Mouse (Mus musculus) liver, embryonic 14.5 days (tissue): Measurements from ENCODE around the gene Ccne1. TPM values are rescaled to one million over a fixed set of nuclear protein-coding genes. Genes with fewer than 3 reads are reported as not detected.

Experiments used
- ATAC-seq: fragments of 200-750 bp; cut with Nextera tagmentation; 2 replicates; pipeline ENCODE4 v1.8.0; 2017; ENCODE audit warnings: moderate number of reproducible peaks, mild to moderate bottlenecking, moderate library complexity; ENCODE audit not compliant: insufficient read depth
- DNase-seq, 3 experiments: peaks; one replicate each; pipeline ENCODE4 v3.0.0-alpha.2; 2012 to 2013; ENCODE audit warnings: low read depth in 3 of 3, low spot score in 3 of 3
- H3K27ac ChIP-seq: fragments of 300-500 bp; sonication (generic); 2 replicates; pipeline ENCODE4 v1.5.1; 2014; ENCODE audit warnings: moderate library complexity, mild to moderate bottlenecking, control low read depth, inconsistent platforms
- H3K27me3 ChIP-seq: fragments of 300-500 bp; sonication (generic); 2 replicates; pipeline ENCODE4 v1.6.1; 2014; ENCODE audit warnings: mild to moderate bottlenecking, low read length, moderate library complexity; ENCODE audit not compliant: control insufficient read depth, insufficient read depth
- H3K36me3 ChIP-seq: fragments of 300-500 bp; sonication (generic); replicated peaks from 2 replicates; pipeline ENCODE4 v1.6.1; 2014; ENCODE audit warnings: low read depth; ENCODE audit not compliant: control insufficient read depth, insufficient read depth
- H3K4me1 ChIP-seq, 2 experiments: fragments of 200-500 bp in 1 of 2; fragments of 300-500 bp in 1 of 2; sonication (generic) in 1 of 2; replicated peaks; 2 replicates each; pipeline ENCODE4 v1.6.1; 2012 to 2014; ENCODE audit warnings: antibody characterized with exemption in 1 of 2, inconsistent platforms in 1 of 2, low read length in 1 of 2; ENCODE audit not compliant: control insufficient read depth in 2 of 2, insufficient read depth in 2 of 2
- H3K4me2 ChIP-seq: fragments of 300-500 bp; sonication (generic); 2 replicates; pipeline ENCODE4 v1.6.1; 2014; ENCODE audit warnings: low read depth, mild to moderate bottlenecking, control low read depth, moderate library complexity
- H3K4me3 ChIP-seq, 2 experiments: fragments of 200-500 bp in 1 of 2; fragments of 300-500 bp in 1 of 2; sonication (generic) in 1 of 2; 2 replicates each; pipeline ENCODE4 v1.5.1; 2012 to 2014; ENCODE audit warnings: low read depth in 2 of 2, low read length in 2 of 2, mild to moderate bottlenecking in 2 of 2, control low read depth in 1 of 2, inconsistent platforms in 1 of 2, moderate library complexity in 1 of 2; ENCODE audit not compliant: insufficient read depth in 1 of 2
- H3K9ac ChIP-seq: fragments of 300-500 bp; sonication (generic); replicated peaks from 2 replicates; pipeline ENCODE4 v1.6.1; 2014; ENCODE audit warnings: mild to moderate bottlenecking, control low read depth, moderate library complexity
- H3K9me3 ChIP-seq: fragments of 300-500 bp; sonication (generic); 2 replicates; pipeline ENCODE4 v1.6.1; 2016; ENCODE audit warnings: low read length, mixed read lengths; ENCODE audit not compliant: control insufficient read depth
- CTCF ChIP-seq: IDR thresholded peaks from 2 replicates; pipeline ENCODE4 v1.5.1; 2016; ENCODE audit warnings: antibody characterized with exemption, low read depth, control low read depth
- EP300 ChIP-seq: IDR thresholded peaks from 2 replicates; pipeline ENCODE4 v1.6.1; 2016; ENCODE audit warnings: antibody characterized with exemption, low read depth
- WGBS: fragments of 180-500 bp; shearing (Covaris S2); extraction: QIAGEN DNeasy Blood & Tissue Kit; methylation state at CpG from one replicate; pipeline ENCODE4 v1.1.7; 2014; ENCODE audit not compliant: insufficient replicate concordance; 5-methylcytosine and 5-hydroxymethylcytosine counted together
- polyA plus RNA-seq, 2 experiments: library from polyadenylated mRNA; depleted of rRNA in 1 of 2; stranded (reverse) in 1 of 2; unstranded in 1 of 2; fragments of >200 nt; fragmentation: Nextera tagmentation in 1 of 2; extraction: Ambion mirVana in 1 of 2; gene quantifications; 2 replicates each; pipeline versions ENCODE4 v1.2.1 to v1.2.3; 2012 to 2014

The Ccne1 gene
- polyA plus RNA-seq, 2 experiments: 71.1 to 87.8 TPM

GRCm38 (mm10) chr7:38112451-38112850 lies 5.1 kb upstream of the Ccne1 start:
- ATAC-seq (no peak), DNase-seq (no peak)
- H3K9ac ChIP-seq: no peak overlapping the region
- 76% methylated on average over 9 of the region's 9 CpGs for WGBS
- H3K36me3 ChIP-seq: no peaks in the 10 kb centered on the region
- H3K4me2 ChIP-seq: no peak overlapping the region
- H3K27ac ChIP-seq: no peak overlapping the region
- no peaks in the 10 kb centered on the region for H3K9me3 ChIP-seq
- TF ChIP-seq EP300: no peak
- no peak for TF ChIP-seq CTCF
- H3K4me3 ChIP-seq: no peak overlapping the region
- no peaks in the 10 kb centered on the region for H3K27me3 ChIP-seq
- peaks cover 0 to 10% of the 10 kb centered on the region in 2 experiments; a peak in 3 of 4 replicates for H3K4me1 ChIP-seq

- Histone ChIP-seq H3K4me1 (peaks cover 0 to 10% of the 10 kb centered on the region in 2 experiments; a peak in 3 of 4 replicates), H3K27me3 (no peaks in the 10 kb centered on the region), H3K4me2 (no peak overlapping the region), H3K4me3 (no peak overlapping the region), H3K27ac (no peak overlapping the region), H3K9me3 (no peaks in the 10 kb centered on the region), H3K36me3 (no peaks in the 10 kb centered on the region), H3K9ac (no peak overlapping the region)
- ATAC-seq (no peak), DNase-seq (no peak)
- whole genome bisulfite sequencing: 43% methylated on average over 3 of the region's 3 CpGs
- TF ChIP-seq EP300 (no peak), CTCF (no peak)
These were observed 4.7 kb upstream of the Ccne1 start for GRCm38 (mm10) chr7:38111996-38112395.

- TF ChIP-seq EP300 (0 out of 2 replicates have a peak, but pooled peaks have one; percentile 8), CTCF (no peak)
- Histone ChIP-seq H3K4me3 (peak overlapping the region; percentile 73 to 82), H3K4me1 (peaks cover 20 to 34% of the 10 kb centered on the region in 2 experiments), H3K27ac (peak overlapping the region; percentile 24), H3K27me3 (no peaks in the 10 kb centered on the region), H3K9me3 (no peaks in the 10 kb centered on the region), H3K4me2 (peak overlapping the region; percentile 77), H3K9ac (peak overlapping the region; percentile 41), H3K36me3 (peaks cover 15% of the 10 kb centered on the region)
- ATAC-seq (no peak), DNase-seq (no peak)
- WGBS: 11% methylated on average over 10 of the region's 10 CpGs
These were observed 912 bp upstream of the Ccne1 start for GRCm38 (mm10) chr7:38108260-38108632.

GRCm38 (mm10) chr7:38106711-38107311 lies 523 bp downstream of the Ccne1 start:
- H3K4me1 ChIP-seq: peaks cover 21 to 34% of the 10 kb centered on the region in 2 experiments
- DNase-seq: peak in 1 of 3 experiments; percentile 30
- under 1% methylated on average over 46 of the region's 47 CpGs for WGBS
- peak overlapping the region; percentile 95 for H3K9ac ChIP-seq
- H3K27me3 ChIP-seq: no peaks in the 10 kb centered on the region
- TF ChIP-seq CTCF (no peak), EP300 (no peak)
- ATAC-seq: peak; percentile 3
- H3K36me3 ChIP-seq: peaks cover 29% of the 10 kb centered on the region
- peak overlapping the region; percentile 84 for H3K4me2 ChIP-seq
- no peaks in the 10 kb centered on the region for H3K9me3 ChIP-seq
- H3K4me3 ChIP-seq: peak overlapping the region; percentile 73 to 83
- peak overlapping the region; percentile 90 for H3K27ac ChIP-seq

GRCm38 (mm10) chr7:38105379-38105778 lies 2.0 kb downstream of the Ccne1 start:
- DNase-seq: peak; percentile 83 to 89 (median 87)
- ATAC-seq: peak; percentile 69
- H3K27ac ChIP-seq: peak overlapping the region; percentile 90

More at GRCm38 (mm10) chr7:38105379-38105778, 2.0 kb downstream of the Ccne1 start:
- no peaks in the 10 kb centered on the region for H3K27me3 ChIP-seq
- H3K4me3 ChIP-seq: peak overlapping the region; percentile 73 to 83
- 10% methylated on average over 3 of the region's 3 CpGs for WGBS
- H3K9me3 ChIP-seq: no peaks in the 10 kb centered on the region
- H3K4me2 ChIP-seq: peak overlapping the region; percentile 84
- peaks cover 44% of the 10 kb centered on the region for H3K36me3 ChIP-seq
- TF ChIP-seq CTCF: no peak
- peak; percentile 94 for TF ChIP-seq EP300
- peak overlapping the region; percentile 95 for H3K9ac ChIP-seq
- peaks cover 21 to 32% of the 10 kb centered on the region in 2 experiments for H3K4me1 ChIP-seq
